Mouse (Mus musculus) heart, embryonic 11.5 days (tissue): ENCODE results near the gene Gm49416. TPM values are rescaled to one million over a fixed set of nuclear protein-coding genes. Genes with fewer than 3 reads are reported as not detected.
A peak's percentile ranks its signal among the peaks of the same experiment; 100 is the strongest.
"Not testable (repeated sequence)": the region's sequence is repeated elsewhere in the genome, so short reads cannot be mapped to it uniquely, and the experiment has no call there.

ENCODE experiments used
- ATAC-seq: fragments of 200-750 bp; cut with Nextera tagmentation; replicated peaks from 2 replicates; pipeline ENCODE4 v1.8.0; 2017; ENCODE audit warnings: moderate library complexity; ENCODE audit not compliant: insufficient number of reproducible peaks, low FRiP score, low TSS enrichment
- H3K27ac ChIP-seq: fragments of 300-500 bp; sonication (generic); 2 replicates; pipeline ENCODE4 v1.5.1; 2014; ENCODE audit warnings: mild to moderate bottlenecking, low read depth, low read length
- H3K27me3 ChIP-seq: fragments of 300-500 bp; sonication (generic); 2 replicates; pipeline ENCODE4 v1.6.1; 2014; ENCODE audit warnings: mild to moderate bottlenecking, low read length, mixed read lengths; ENCODE audit not compliant: control insufficient read depth, insufficient read depth
- H3K36me3 ChIP-seq: fragments of 300-500 bp; sonication (generic); 2 replicates; pipeline ENCODE4 v1.6.1; 2014; ENCODE audit warnings: mild to moderate bottlenecking, low read length, moderate library complexity, mixed read lengths; ENCODE audit not compliant: control insufficient read depth, insufficient read depth
- H3K4me1 ChIP-seq: fragments of 300-500 bp; sonication (generic); 2 replicates; pipeline ENCODE4 v1.6.1; 2014; ENCODE audit warnings: low read length; ENCODE audit not compliant: control insufficient read depth, insufficient read depth
- H3K4me2 ChIP-seq: fragments of 300-500 bp; sonication (generic); 2 replicates; pipeline ENCODE4 v1.6.1; 2014; ENCODE audit warnings: mild to moderate bottlenecking, moderate library complexity
- H3K4me3 ChIP-seq: fragments of 300-500 bp; sonication (generic); 2 replicates; pipeline ENCODE4 v1.5.1; 2014; ENCODE audit warnings: low read depth, low read length
- H3K9ac ChIP-seq: fragments of 300-500 bp; sonication (generic); 2 replicates; pipeline ENCODE4 v1.6.1; 2014; ENCODE audit warnings: mild to moderate bottlenecking, low read depth, low read length, moderate library complexity
- H3K9me3 ChIP-seq: fragments of 300-500 bp; sonication (generic); replicated peaks from 2 replicates; pipeline ENCODE4 v1.6.1; 2016; ENCODE audit warnings: low read length; ENCODE audit not compliant: control insufficient read depth
- WGBS: fragments of 180-500 bp; shearing (Covaris S2); extraction: QIAGEN DNeasy Blood & Tissue Kit; methylation state at CpG from one replicate; pipeline ENCODE4 v1.1.7; 2014; ENCODE audit not compliant: insufficient replicate concordance; 5-methylcytosine and 5-hydroxymethylcytosine counted together
- polyA plus RNA-seq: library from polyadenylated mRNA; unstranded; fragments of >200 nt; fragmentation: Nextera tagmentation; extraction: Ambion mirVana; gene quantifications from 2 replicates; pipeline ENCODE4 v1.2.1, GENCODE M21; 2014

Gm49416 gene
- polyA plus RNA-seq, 1 experiment from 2014 or later: not detected

GRCm38 (mm10) chr19:8886916-8887584 lies 1.7 kb upstream of the Gm49416 start:
- peak overlapping the region; percentile 88; the same call in 1 of the 2 replicates for H3K9ac ChIP-seq

GRCm38 (mm10) chr19:8887585-8888463 lies 902 bp upstream of the Gm49416 start:
- Histone ChIP-seq H3K27me3 (no peaks in the 10 kb centered on the region), H3K36me3 (0 out of 2 replicates have a peak, but pooled peaks cover 2% of the 10 kb centered on the region), H3K9me3 (no peaks in the 10 kb centered on the region), H3K4me1 (0 out of 2 replicates have a peak, but pooled peaks cover 6% of the 10 kb centered on the region), H3K9ac (peak overlapping the region; percentile 88), H3K27ac (peak overlapping the region; percentile 84), H3K4me2 (peak overlapping the region; percentile 87), H3K4me3 (peak overlapping the region; percentile 75)
- ATAC-seq: no peak
- 17% methylated on average over 19 of the region's 19 CpGs for WGBS

More at GRCm38 (mm10) chr19:8886916-8887584, 1.7 kb upstream of the Gm49416 start:
- H3K36me3 ChIP-seq: 0 out of 2 replicates have a peak, but pooled peaks cover 2% of the 10 kb centered on the region
- no peak for ATAC-seq
- peak overlapping the region; percentile 87; the same call in 1 of the 2 replicates for H3K4me2 ChIP-seq
- 0 out of 2 replicates have a peak, but pooled peaks cover 6% of the 10 kb centered on the region for H3K4me1 ChIP-seq
- 64% methylated on average over 1 of the region's 1 CpGs for WGBS
- H3K9me3 ChIP-seq: no peaks in the 10 kb centered on the region
- H3K4me3 ChIP-seq: no peak overlapping the region
- H3K27me3 ChIP-seq: no peaks in the 10 kb centered on the region
- peak overlapping the region; percentile 84; the same call in 1 of the 2 replicates for H3K27ac ChIP-seq

DNA sequence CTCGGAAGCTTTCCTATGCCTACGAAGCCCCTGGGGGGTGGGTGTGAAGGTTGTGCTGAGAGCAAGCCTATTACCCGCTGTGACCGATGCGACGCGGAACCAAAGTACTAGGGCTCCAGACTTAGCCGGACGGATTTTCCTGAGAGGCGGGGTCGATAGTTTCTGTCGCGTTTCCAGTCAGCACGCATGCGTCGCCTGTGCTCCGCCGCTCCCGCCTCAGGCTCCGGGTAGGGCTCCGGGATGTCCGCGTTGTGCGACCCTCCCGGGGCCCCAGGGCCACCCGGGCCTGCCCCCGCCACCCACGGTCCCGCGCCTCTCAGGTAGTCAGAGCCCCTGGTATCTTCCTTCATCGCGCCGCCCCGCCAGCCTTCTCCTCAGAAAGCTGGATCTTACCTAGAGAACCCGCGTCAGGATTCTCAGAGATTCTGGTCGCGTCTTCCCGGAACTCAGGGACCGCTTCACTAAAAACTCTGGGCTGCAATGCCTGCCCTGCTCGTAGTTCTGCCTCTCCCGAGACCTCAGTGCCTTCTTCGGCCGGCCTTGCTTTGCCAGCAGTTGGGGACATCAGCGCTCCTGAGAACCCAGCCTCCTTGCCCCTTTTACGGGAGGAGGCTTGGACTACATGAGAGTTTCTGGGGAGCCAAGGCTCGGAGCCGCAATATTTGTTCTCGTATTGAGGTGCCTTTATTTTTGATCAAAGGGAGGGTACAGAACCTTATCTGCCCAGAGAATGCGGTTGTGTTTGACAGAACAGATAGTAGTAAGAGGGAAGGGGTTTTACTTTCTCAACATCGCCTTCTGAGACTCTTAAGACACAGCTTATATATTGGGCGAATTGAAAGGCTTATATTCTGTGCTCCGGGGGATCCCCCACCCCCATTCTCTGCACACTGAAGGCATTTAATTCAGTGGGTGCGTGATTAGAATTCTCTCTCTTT lies 4.4 kb downstream of the Gm49416 start, which contains the start of gene Ints5:
Gene Ints5 (plus strand): TSS at position 177 of the 938 bp plus-strand sequence.
- Histone ChIP-seq H3K36me3 (0 out of 2 replicates have a peak, but pooled peaks cover 13% of the 10 kb centered on the region), H3K4me3 (peak within 1 kb of the TSS; percentile 83), H3K9me3 (no peaks in the 10 kb centered on the region), H3K9ac (peak within 1 kb of the TSS; percentile 92), H3K4me2 (peak within 1 kb of the TSS; percentile 93), H3K4me1 (peaks cover 11% of the 10 kb centered on the region), H3K27me3 (no peaks in the 10 kb centered on the region), H3K27ac (peak within 1 kb of the TSS; percentile 79)
- WGBS: 2% methylated on average over 54 of the region's 54 CpGs
- peak; percentile 60; the same call in 1 of the 2 replicates for ATAC-seq

DNA sequence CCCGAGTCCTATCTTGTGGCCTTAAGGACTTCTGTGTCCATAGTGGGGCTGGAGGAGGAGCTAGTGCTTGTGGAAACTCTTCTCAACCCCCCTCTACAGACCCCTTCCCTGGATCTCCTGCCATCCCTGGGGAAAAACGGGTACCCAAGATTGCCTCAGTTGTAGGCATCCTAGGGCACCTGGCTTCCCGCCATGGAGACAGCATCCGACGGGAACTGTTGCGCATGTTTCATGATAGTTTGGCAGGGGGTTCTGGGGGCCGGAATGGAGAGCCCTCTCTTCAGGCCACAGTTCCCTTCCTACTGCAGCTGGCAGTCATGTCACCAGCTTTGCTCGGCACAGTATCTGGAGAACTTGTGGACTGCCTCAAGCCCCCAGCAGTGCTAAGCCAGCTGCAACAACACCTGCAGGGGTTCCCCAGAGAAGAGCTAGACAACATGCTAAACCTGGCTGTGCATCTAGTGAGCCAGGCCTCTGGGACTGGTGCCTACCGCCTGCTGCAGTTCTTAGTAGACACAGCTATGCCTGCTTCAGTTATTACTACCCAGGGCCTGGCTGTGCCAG lies 6.8 kb downstream of the Gm49416 start:
- ATAC-seq: no peak
- Histone ChIP-seq H3K4me2 (no peak overlapping the region), H3K9me3 (no peaks in the 10 kb centered on the region), H3K9ac (no peak overlapping the region), H3K4me3 (no peak overlapping the region), H3K27me3 (no peaks in the 10 kb centered on the region), H3K36me3 (0 out of 2 replicates have a peak, but pooled peaks cover 13% of the 10 kb centered on the region), H3K4me1 (peaks cover 14% of the 10 kb centered on the region), H3K27ac (no peak overlapping the region)
- WGBS: 95% methylated on average over 9 of the region's 9 CpGs

GRCm38 (mm10) chr19:8896231-8896630 lies 7.5 kb downstream of the Gm49416 start:
- ATAC-seq, H3K9ac ChIP-seq, H3K4me3 ChIP-seq, H3K4me2 ChIP-seq, H3K27me3 ChIP-seq, H3K9me3 ChIP-seq, H3K27ac ChIP-seq: not testable (repeated sequence)
- 0 out of 2 replicates have a peak, but pooled peaks cover 11% of the 10 kb centered on the region for H3K36me3 ChIP-seq
- H3K4me1 ChIP-seq: peaks cover 14% of the 10 kb centered on the region
- WGBS: 86% methylated on average over 5 of the region's 5 CpGs

DNA sequence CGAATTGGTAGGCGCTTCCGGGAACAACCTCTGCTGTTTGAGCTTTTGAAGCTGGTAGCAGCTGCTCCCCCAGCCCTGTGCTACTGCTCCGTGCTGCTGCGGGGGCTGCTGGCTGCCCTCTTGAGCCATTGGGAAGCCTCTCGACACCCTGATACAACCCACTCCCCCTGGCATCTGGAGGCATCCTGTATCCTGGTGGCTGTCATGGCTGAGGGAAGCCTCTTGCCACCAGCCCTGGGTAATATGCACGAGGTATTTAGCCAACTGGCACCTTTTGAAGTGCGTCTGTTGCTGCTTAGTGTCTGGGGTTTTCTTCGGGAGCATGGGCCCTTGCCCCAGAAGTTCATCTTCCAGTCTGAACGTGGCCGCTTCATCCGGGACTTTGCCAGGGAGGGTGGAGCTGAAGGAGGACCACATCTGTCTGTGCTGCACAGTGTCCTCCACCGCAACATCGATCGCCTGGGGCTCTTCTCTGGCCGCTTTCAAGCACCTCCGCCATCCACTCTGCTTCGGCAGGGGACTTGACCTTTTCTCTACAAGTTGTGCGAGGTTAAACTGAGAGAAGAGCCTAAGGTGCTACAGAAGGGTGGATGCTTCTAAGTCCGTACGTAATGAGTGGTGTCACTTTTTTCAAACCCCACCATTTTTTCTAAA lies 8.6 kb downstream of the Gm49416 start:
- Histone ChIP-seq H3K4me2 (peak overlapping the region; percentile 82), H3K27ac (peak overlapping the region; percentile 91), H3K36me3 (peaks cover 11% of the 10 kb centered on the region; the same call in 1 of the 2 replicates), H3K4me1 (peaks cover 14% of the 10 kb centered on the region), H3K4me3 (peak overlapping the region; percentile 98), H3K9ac (peak overlapping the region; percentile 69)
- not testable (repeated sequence) for H3K27me3 ChIP-seq, H3K9me3 ChIP-seq
- peak; percentile 27; the same call in 1 of the 2 replicates for ATAC-seq
- WGBS: 26% methylated on average over 21 of the region's 21 CpGs

DNA sequence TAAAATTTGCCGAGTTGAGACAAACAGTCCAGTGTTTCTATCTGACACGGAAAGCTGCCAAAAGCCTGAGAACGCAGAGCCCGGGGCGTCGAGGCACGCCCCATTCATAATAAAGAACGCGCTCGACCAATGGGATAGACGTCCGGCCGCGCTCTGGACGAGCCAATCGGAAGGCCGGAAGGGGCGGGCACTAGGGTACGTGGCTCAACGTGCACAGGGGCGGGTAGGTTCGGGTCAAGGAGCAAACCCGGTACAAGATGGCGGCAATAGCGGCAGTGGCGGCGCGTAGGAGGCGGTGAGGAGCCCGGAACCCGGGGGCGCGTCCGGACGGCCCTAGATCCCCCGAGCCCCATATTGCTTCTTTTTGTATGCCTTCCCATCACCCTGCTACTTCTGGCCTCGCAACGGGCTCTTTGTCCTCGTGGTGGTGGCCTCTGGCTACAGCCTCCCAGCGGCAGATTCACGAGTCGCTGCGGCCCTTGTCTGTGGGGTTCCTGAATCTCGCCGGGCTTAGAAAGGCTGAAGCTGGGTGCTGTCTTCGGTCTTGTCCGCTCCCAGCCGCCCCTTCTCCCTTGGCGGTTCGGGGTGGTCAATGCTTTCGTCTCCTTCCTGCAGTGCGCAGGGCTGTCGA lies 9.3 kb downstream of the Gm49416 start, which contains the start of gene Ganab:
Gene Ganab (plus strand): TSS at position 207 of the 631 bp plus-strand sequence.
- under 1% methylated on average over 52 of the region's 53 CpGs for WGBS
- H3K4me2 ChIP-seq: peak within 1 kb of the TSS; percentile 82
- H3K27ac ChIP-seq: peak within 1 kb of the TSS; percentile 91
- H3K4me3 ChIP-seq: peak within 1 kb of the TSS; percentile 98
- H3K27me3 ChIP-seq: no peaks in the 10 kb centered on the region
- ATAC-seq: peak; percentile 98
- no peaks in the 10 kb centered on the region for H3K9me3 ChIP-seq
- peaks cover 14% of the 10 kb centered on the region for H3K36me3 ChIP-seq
- H3K4me1 ChIP-seq: peaks cover 14% of the 10 kb centered on the region
- H3K9ac ChIP-seq: peak within 1 kb of the TSS; percentile 97
